In genomic region chr7:110372529-110372928, GRCm38 (mm10) we compare ENCODE assay signal across 20 mouse cellular contexts.
A peak's percentile ranks its signal among the peaks of the same experiment; 100 is the strongest.
DNase-seq lines count a peak whose midpoint lies in the region; ATAC-seq lines count a peak whose summit lies in the region.
"Had no signal": no experiment of that assay in that cellular context is flagged by ENCODE, and none has a peak within 500 bp of the region (broad histone marks: within the 10 kb centered on the region; RNA-seq: fewer than 3 reads in every experiment).

No protein-coding gene starts in this region.

- DNase-seq in midbrain, embryonic 11.5 days (ENCODE audit: low spot score, missing footprints) = peak; percentile 39
- no peak for DNase-seq in midbrain, embryonic 14.5 days
- no peak for DNase-seq in urinary bladder, postnatal 36 days (ENCODE audit: low spot score in 2 of 2)
- DNase-seq: adrenal gland, postnatal 10 days; cerebellum, adult 11-12 months; cerebellum, adult 9-10 months; cerebellum, postnatal 25 days; forebrain, postnatal 0 days; gastrocnemius, postnatal 14 days; heart, adult 11 months; heart, postnatal 10 days had no signal

- no peak for ATAC-seq in midbrain, embryonic 11.5 days (ENCODE audit: low FRiP score)
- ATAC-seq in midbrain, embryonic 14.5 days (ENCODE audit: low FRiP score, low TSS enrichment) = no peak
- peak; percentile 76 for ATAC-seq in common myeloid progenitor, adult 5-6 weeks (replicated peaks; ENCODE audit: low read depth, poor library complexity, severe bottlenecking)
- peak; percentile 80 for ATAC-seq in megakaryocyte progenitor cell, adult 5-6 weeks (replicated peaks; ENCODE audit: poor library complexity)
- ATAC-seq in monocyte, adult 5-6 weeks (replicated peaks; ENCODE audit: insufficient number of reproducible peaks, low FRiP score, low TSS enrichment, poor library complexity, severe bottlenecking) = no peak
- no peak for ATAC-seq in forebrain, embryonic 16.5 days
- ATAC-seq: CD4-positive, CD25-positive, alpha-beta regulatory T cell, adult 4 months; forebrain, postnatal 0 days had no signal

- H3K4me3 ChIP-seq in midbrain, embryonic 11.5 days (ENCODE audit: low read depth, low read length) = no peak overlapping the region
- no peak overlapping the region for H3K4me3 ChIP-seq in midbrain, embryonic 14.5 days (replicated peaks; ENCODE audit: low read depth, low read length)
- H3K4me3 ChIP-seq in forebrain, embryonic 16.5 days (replicated peaks; ENCODE audit: low read length) = no peak overlapping the region
- H3K4me3 ChIP-seq: embryonic facial prominence, embryonic 13.5 days; forebrain, embryonic 12.5 days; heart, embryonic 10.5 days had no signal

- H3K4me1 ChIP-seq in midbrain, embryonic 11.5 days (ENCODE audit: control insufficient read depth, insufficient read depth, low read length) = no peaks in the 10 kb centered on the region
- no peaks in the 10 kb centered on the region for H3K4me1 ChIP-seq in midbrain, embryonic 14.5 days (ENCODE audit: control insufficient read depth, insufficient read depth, low read length)
- no peaks in the 10 kb centered on the region for H3K4me1 ChIP-seq in forebrain, embryonic 16.5 days (replicated peaks; ENCODE audit: control insufficient read depth, insufficient read depth, low read length)
- H3K4me1 ChIP-seq: embryonic facial prominence, embryonic 13.5 days; forebrain, embryonic 12.5 days; heart, embryonic 10.5 days had no signal

- H3K9me3 ChIP-seq in midbrain, embryonic 11.5 days (ENCODE audit: control insufficient read depth, low read length) = no peaks in the 10 kb centered on the region
- no peaks in the 10 kb centered on the region for H3K9me3 ChIP-seq in midbrain, embryonic 14.5 days (ENCODE audit: control insufficient read depth, low read length)
- no peaks in the 10 kb centered on the region for H3K9me3 ChIP-seq in forebrain, embryonic 16.5 days (ENCODE audit: control insufficient read depth, low read length)
- H3K9me3 ChIP-seq: embryonic facial prominence, embryonic 13.5 days; forebrain, embryonic 12.5 days; heart, embryonic 10.5 days had no signal

- no peaks in the 10 kb centered on the region for H3K27me3 ChIP-seq in midbrain, embryonic 11.5 days (ENCODE audit: control insufficient read depth, insufficient read depth, low read length)
- no peaks in the 10 kb centered on the region for H3K27me3 ChIP-seq in midbrain, embryonic 14.5 days (ENCODE audit: control insufficient read depth, insufficient read depth, low read length)
- no peaks in the 10 kb centered on the region for H3K27me3 ChIP-seq in forebrain, embryonic 16.5 days (replicated peaks; ENCODE audit: control insufficient read depth, insufficient read depth, low read length)
- H3K27me3 ChIP-seq: embryonic facial prominence, embryonic 13.5 days; forebrain, embryonic 12.5 days had no signal

- 88% methylated on average over 4 of the region's 4 CpGs for WGBS in midbrain, embryonic 11.5 days
- 89% methylated on average over 4 of the region's 4 CpGs for WGBS in midbrain, embryonic 14.5 days
- WGBS in forebrain, embryonic 16.5 days = 93% methylated on average over 4 of the region's 4 CpGs

- H3K9ac ChIP-seq in midbrain, embryonic 11.5 days (ENCODE audit: low read length) = no peak overlapping the region
- H3K9ac ChIP-seq in midbrain, embryonic 14.5 days (replicated peaks; ENCODE audit: low read length) = no peak overlapping the region
- no peak overlapping the region for H3K9ac ChIP-seq in forebrain, embryonic 16.5 days (replicated peaks; ENCODE audit: low read depth, low read length)
- H3K9ac ChIP-seq: embryonic facial prominence, embryonic 13.5 days; forebrain, embryonic 12.5 days; forebrain, postnatal 0 days; hindbrain, embryonic 14.5 days had no signal

- no peak overlapping the region for H3K27ac ChIP-seq in midbrain, embryonic 11.5 days (ENCODE audit: low read depth, low read length)
- no peak overlapping the region for H3K27ac ChIP-seq in midbrain, embryonic 14.5 days (replicated peaks; ENCODE audit: low read depth, low read length)
- H3K27ac ChIP-seq in forebrain, embryonic 16.5 days (ENCODE audit: low read length) = no peak overlapping the region
- H3K27ac ChIP-seq: embryonic facial prominence, embryonic 13.5 days; forebrain, embryonic 12.5 days; heart, embryonic 10.5 days; hindbrain, embryonic 14.5 days had no signal

- H3K4me2 ChIP-seq in midbrain, embryonic 11.5 days = no peak overlapping the region
- H3K4me2 ChIP-seq in midbrain, embryonic 14.5 days (ENCODE audit: low read length) = no peak overlapping the region
- H3K4me2 ChIP-seq in forebrain, embryonic 16.5 days (ENCODE audit: low read length) = no peak overlapping the region
- H3K4me2 ChIP-seq: embryonic facial prominence, embryonic 13.5 days; forebrain, embryonic 12.5 days; hindbrain, embryonic 14.5 days had no signal

- no peaks in the 10 kb centered on the region for H3K36me3 ChIP-seq in midbrain, embryonic 11.5 days (ENCODE audit: control insufficient read depth, insufficient read depth, low read length)
- H3K36me3 ChIP-seq in midbrain, embryonic 14.5 days (ENCODE audit: control insufficient read depth, insufficient read depth, low read length) = peaks cover 54% of the 10 kb centered on the region
- H3K36me3 ChIP-seq in forebrain, embryonic 16.5 days (ENCODE audit: control insufficient read depth, insufficient read depth) = peaks cover 7% of the 10 kb centered on the region

Comparison
In these comparisons a context has a peak if more than half of its experiments do, and no peak if none do; other contexts are left out.
1. ATAC-seq: peak in common myeloid progenitor, adult 5-6 weeks (single experiment) and megakaryocyte progenitor cell, adult 5-6 weeks (single experiment); none in midbrain, embryonic 11.5 days (single experiment), midbrain, embryonic 14.5 days (single experiment), monocyte, adult 5-6 weeks (single experiment) and forebrain, embryonic 16.5 days (single experiment).